Mouse (Mus musculus) left cerebral cortex, postnatal 4 days (tissue): ENCODE results near the gene Ube3c. TPM values are rescaled to one million over a fixed set of nuclear protein-coding genes. Genes with fewer than 3 reads are reported as not detected.

Experiments used
- DNase-seq: peaks from one replicate; pipeline ENCODE4 v3.0.0-alpha.2; 2022
- intact Hi-C: fragments of 180-260 bp; cut with DNase I; formaldehyde crosslinking; loops from one replicate; pipeline ENCODE4 v1.15.1; 2025
- total RNA-seq, 2 experiments: library from RNA; stranded (reverse); gene quantifications; 2 replicates each; pipeline ENCODE4 v1.2.3; 2021

The Ube3c gene
- total RNA-seq, 2 experiments from 2014 or later, result 92.1 to 93.5 TPM

GRCm38 (mm10) chr5:29665391-29665790 lies 96.3 kb downstream of the Ube3c start:
- intact Hi-C loops, result no loop called here
- DNase-seq, result no peak

- no peak for DNase-seq
- intact Hi-C loops, result no loop called here
Measured at GRCm38 (mm10) chr5:29672551-29672950, 103.5 kb downstream of the Ube3c start.

GRCm38 (mm10) chr5:29674305-29674704 lies 105.3 kb downstream of the Ube3c start:
- no peak for DNase-seq
- intact Hi-C loops, result no loop called here

- no peak for DNase-seq
- intact Hi-C loops, result no loop called here
Measured at GRCm38 (mm10) chr5:29676445-29676844, 107.4 kb downstream of the Ube3c start.

GRCm38 (mm10) chr5:29685085-29685484 lies 116.0 kb downstream of the Ube3c start:
- intact Hi-C loops, result no loop called here
- no peak for DNase-seq

- DNase-seq, result peak; percentile 30
- intact Hi-C loops, result no loop called here
Measured at GRCm38 (mm10) chr5:29687671-29688070, 118.6 kb downstream of the Ube3c start.

GRCm38 (mm10) chr5:29688352-29688751 lies 119.3 kb downstream of the Ube3c start:
- intact Hi-C loops, result no loop called here
- DNase-seq, result no peak

- intact Hi-C loops, result no loop called here
- DNase-seq, result no peak
Measured at GRCm38 (mm10) chr5:29698493-29698892, 129.5 kb downstream of the Ube3c start.

GRCm38 (mm10) chr5:29699520-29700202 lies 130.6 kb downstream of the Ube3c start:
- intact Hi-C loops, result no loop called here
- DNase-seq, result no peak

- no peak for DNase-seq
- intact Hi-C loops, result no loop called here
Measured at GRCm38 (mm10) chr5:29707241-29707640, 138.2 kb downstream of the Ube3c start.

- DNase-seq, result no peak
- intact Hi-C loops, result no loop called here
Measured at GRCm38 (mm10) chr5:29708258-29708657, 139.2 kb downstream of the Ube3c start.

GRCm38 (mm10) chr5:29711631-29712030 lies 142.6 kb downstream of the Ube3c start:
- intact Hi-C loops, result no loop called here
- no peak for DNase-seq

- intact Hi-C loops, result no loop called here
Measured at GRCm38 (mm10) chr5:29712906-29713305, 143.9 kb downstream of the Ube3c start.

GRCm38 (mm10) chr5:29721159-29721558 lies 152.1 kb downstream of the Ube3c start:
- no peak for DNase-seq
- intact Hi-C loops, result no loop called here

More at GRCm38 (mm10) chr5:29712906-29713305, 143.9 kb downstream of the Ube3c start:
- DNase-seq, result no peak

GRCm38 (mm10) chr5:29725369-29725768 lies 156.3 kb downstream of the Ube3c start:
- intact Hi-C loops, result no loop called here
- no peak for DNase-seq

Other genes starting within 250 kb of the Ube3c start
- gene Lmbr1, start 190.9 kb upstream of the Ube3c start, total RNA-seq, result 10 to 100 TPM; 38.6 to 41.3 TPM
- 10 to 100 TPM; 21.9 to 22.4 TPM for gene Nom1, start 134.6 kb upstream of the Ube3c start, total RNA-seq
- gene Mnx1, start 90.8 kb upstream of the Ube3c start, total RNA-seq, result not detected
- gene Dnajb6, start 166.4 kb downstream of the Ube3c start, total RNA-seq, result 100 to 1,000 TPM; 190 to 197 TPM
- not detected for gene Gm5129, start 166.7 kb downstream of the Ube3c start, total RNA-seq